Mouse (Mus musculus) olfactory bulb, adult 2 months (tissue): ENCODE data around the gene Cmklr1. TPM values are rescaled to one million over a fixed set of nuclear protein-coding genes. Genes with fewer than 3 reads are reported as not detected.

Experiments used
- H3K27ac ChIP-seq: fragments of 200-500 bp; 2 replicates; pipeline ENCODE4 v1.5.1; 2012; ENCODE audit warnings: low read depth, low read length; ENCODE audit not compliant: insufficient read depth
- H3K4me1 ChIP-seq: fragments of 200-500 bp; 2 replicates; pipeline ENCODE4 v1.6.1; 2012; ENCODE audit warnings: low read length; ENCODE audit not compliant: control insufficient read depth, insufficient read depth
- H3K4me3 ChIP-seq: fragments of 200-500 bp; 2 replicates; pipeline ENCODE4 v1.5.1; 2012; ENCODE audit warnings: mild to moderate bottlenecking, low read depth, low read length, moderate library complexity; ENCODE audit not compliant: insufficient read depth
- CTCF ChIP-seq: fragments of 200-500 bp; IDR thresholded peaks from 2 replicates; pipeline ENCODE4 v1.5.1; 2012; ENCODE audit warnings: low read depth, mild to moderate bottlenecking, low read length, moderate library complexity; ENCODE audit not compliant: insufficient read depth
- POLR2A ChIP-seq: fragments of 200-500 bp; IDR thresholded peaks from 2 replicates; pipeline ENCODE4 v1.6.1; 2012; ENCODE audit warnings: mild to moderate bottlenecking, low read depth, low read length, moderate library complexity; ENCODE audit not compliant: insufficient read depth
- WGBS: fragments of 180-500 bp; shearing (Covaris S2); methylation state at CpG from one replicate; pipeline ENCODE4 v1.1.7; 2018; 5-methylcytosine and 5-hydroxymethylcytosine counted together
- polyA plus RNA-seq: library from polyadenylated mRNA; stranded (reverse); fragments of >200 nt; gene quantifications from 2 replicates; pipeline ENCODE4 v1.2.4, GENCODE M21; 2012; ENCODE audit warnings: low replicate concordance; ENCODE audit not compliant: missing spikeins, insufficient read depth, insufficient read length

Cmklr1 gene
- polyA plus RNA-seq, 1 experiment: not detected

DNA sequence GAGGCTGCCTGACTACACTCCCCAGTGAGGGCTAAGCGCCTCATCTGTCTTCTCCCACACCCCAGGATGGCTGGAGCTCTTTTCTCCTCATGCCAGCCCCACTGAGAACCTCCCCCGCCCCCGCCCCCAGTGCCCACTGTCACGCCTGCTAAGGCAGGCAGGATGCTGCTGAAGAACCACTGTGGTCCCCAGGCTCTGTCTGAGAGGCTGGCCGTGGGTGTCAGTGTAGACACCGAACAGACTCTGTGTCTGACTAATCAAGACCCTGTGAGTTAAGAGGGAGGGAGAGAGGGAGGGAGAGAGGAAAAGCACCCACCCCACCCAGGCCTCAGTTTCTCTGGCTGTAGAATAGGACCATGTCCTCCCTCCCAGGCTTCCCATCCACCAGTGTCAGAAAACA, 9.2 kb downstream of the Cmklr1 start:
- Histone ChIP-seq H3K27ac (no peak overlapping the region), H3K4me3 (no peak overlapping the region), H3K4me1 (peaks cover 45% of the 10 kb centered on the region)
- WGBS: 51% methylated on average over 6 of the region's 6 CpGs
- TF ChIP-seq CTCF (no peak), POLR2A (no peak)

DNA sequence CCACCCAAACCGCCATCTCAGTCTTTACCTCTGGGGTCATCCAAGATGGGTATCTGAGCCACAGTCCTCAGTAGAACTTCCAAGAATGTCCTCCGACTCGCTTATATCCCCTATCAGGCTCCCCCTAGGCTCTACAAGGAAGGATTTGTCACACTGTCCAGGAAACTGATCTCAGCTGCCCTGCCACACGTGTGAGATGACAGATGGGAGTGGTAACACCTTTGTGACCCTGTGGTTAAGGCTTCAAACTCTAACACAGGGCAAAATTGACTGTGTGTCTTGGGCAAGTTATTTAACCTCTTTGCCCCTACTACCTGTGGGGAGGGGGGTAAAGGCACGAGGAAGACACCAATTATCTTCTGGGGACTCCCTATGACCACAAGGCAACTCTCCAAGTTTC, 11.1 kb downstream of the Cmklr1 start:
- no peak overlapping the region for H3K27ac ChIP-seq
- H3K4me1 ChIP-seq: peaks cover 48% of the 10 kb centered on the region
- TF ChIP-seq POLR2A: no peak
- no peak for TF ChIP-seq CTCF
- WGBS: 92% methylated on average over 5 of the region's 5 CpGs
- H3K4me3 ChIP-seq: no peak overlapping the region

DNA sequence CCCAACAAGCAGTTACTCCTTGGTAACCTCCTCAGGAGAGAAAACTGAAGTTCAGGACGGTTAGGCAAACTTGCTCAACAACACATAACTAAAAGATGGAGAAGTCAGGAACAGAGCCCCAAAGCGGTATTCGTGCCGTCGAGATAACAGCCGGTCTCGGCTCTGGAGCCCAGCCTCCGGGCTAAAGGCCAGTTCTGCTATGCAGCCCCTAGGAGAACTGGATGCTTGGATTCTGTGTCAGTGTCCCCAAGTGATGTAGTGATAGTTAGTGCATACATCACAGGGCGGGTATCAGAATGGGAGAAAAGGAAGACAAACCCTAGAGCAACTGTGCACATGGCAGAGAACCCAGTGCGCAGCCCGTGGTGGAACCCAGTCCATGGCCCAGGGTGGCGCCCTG, 12.2 kb downstream of the Cmklr1 start:
- Histone ChIP-seq H3K4me1 (peaks cover 48% of the 10 kb centered on the region), H3K27ac (no peak overlapping the region), H3K4me3 (no peak overlapping the region)
- TF ChIP-seq POLR2A (no peak), CTCF (no peak)
- WGBS: 85% methylated on average over 12 of the region's 12 CpGs

DNA sequence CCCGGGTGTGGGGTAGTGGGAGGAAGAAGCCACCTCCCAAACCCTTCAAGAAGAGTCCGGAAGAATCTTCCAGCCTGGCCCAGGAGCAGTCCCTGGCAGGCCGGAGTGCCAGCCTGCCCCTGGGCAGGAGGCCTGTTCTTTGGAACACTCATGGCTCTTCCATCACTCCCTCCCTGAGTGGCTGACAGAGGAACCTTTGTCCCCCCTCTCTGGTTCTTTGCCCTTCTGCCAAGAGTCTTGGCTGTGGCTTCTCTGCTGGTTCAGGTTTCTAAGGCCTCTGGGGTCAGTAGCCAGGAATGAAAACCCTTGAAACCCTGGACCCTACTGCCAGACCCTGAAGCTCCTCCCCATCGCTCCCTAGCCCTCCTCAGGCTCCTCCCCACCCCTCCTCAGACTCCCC, 12.6 kb downstream of the Cmklr1 start:
- peaks cover 45% of the 10 kb centered on the region for H3K4me1 ChIP-seq
- no peak overlapping the region for H3K27ac ChIP-seq
- WGBS: 62% methylated on average over 4 of the region's 4 CpGs
- no peak overlapping the region for H3K4me3 ChIP-seq
- no peak for TF ChIP-seq POLR2A
- TF ChIP-seq CTCF: no peak

DNA sequence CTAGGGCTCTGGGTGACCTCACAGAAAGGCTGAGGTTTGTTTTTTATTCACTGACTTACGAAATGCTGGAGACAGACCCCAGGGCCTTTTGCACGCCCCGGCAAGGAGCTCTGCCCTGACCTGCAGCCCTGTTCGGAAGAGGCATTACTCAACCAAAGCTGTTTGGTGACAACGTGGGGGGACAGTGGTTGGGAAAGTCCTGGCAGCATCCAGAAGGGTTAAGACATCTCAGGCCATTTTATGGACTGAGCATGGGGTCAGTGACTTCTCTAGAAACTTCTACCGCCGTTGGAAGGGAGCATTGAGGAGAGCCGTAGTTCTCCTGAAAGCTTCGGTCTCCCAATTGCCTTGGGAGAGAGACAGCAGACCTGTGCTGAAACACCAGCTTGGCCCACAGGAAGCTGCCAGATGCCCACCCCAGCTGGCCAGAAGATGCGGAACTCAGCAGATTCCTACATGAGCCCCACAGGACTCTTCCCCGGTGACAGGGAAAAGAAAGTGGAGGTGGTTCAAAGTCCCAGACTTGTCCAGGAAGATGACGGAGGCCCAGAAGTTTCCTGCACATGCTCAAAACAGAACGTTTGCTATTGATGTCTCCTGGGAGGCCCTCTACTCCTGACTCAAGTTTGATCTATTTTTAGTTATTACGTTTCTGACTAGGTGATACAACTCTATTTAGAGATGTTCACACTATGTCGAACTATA, 14.2 kb downstream of the Cmklr1 start:
- no peak for TF ChIP-seq POLR2A
- no peak for TF ChIP-seq CTCF
- 84% methylated on average over 15 of the region's 15 CpGs for WGBS
- no peak overlapping the region for H3K4me3 ChIP-seq
- H3K27ac ChIP-seq: no peak overlapping the region
- H3K4me1 ChIP-seq: peaks cover 39% of the 10 kb centered on the region

DNA sequence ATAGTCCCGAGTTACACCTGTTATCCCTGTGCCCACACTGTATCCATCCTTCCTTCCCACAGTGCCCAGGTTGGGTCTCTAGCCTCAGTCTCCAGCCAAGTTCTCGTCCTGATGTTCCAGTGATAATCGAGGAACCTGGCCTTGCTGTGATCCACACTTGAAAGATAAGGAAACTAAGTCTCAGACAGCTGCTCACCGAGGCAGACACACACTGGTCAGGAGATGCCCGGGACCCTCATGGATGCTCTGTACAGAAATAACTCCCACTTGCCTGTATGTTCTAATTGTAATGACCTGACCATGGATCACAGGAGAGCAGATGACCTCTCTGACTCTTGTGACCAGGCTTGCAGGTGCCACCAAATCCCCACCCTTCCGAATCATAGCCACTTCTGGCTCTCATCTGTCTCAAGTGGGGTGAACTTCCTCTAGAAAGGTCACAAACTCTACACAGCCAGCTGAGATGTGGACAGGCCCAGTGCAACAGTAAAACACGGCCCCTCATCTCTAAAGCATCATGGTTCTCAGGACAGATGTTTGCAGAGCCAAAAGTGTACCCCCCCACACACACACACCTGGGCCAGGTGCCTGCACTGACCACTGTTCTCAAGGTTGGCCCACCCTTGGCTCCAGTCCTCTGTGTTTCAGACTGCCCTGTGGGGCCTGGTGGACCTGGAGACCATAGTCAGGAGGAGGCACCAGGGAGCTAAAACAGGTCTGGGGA, 15.2 kb downstream of the Cmklr1 start:
- 90% methylated on average over 7 of the region's 7 CpGs for WGBS
- Histone ChIP-seq H3K27ac (no peak overlapping the region), H3K4me1 (peaks cover 38% of the 10 kb centered on the region), H3K4me3 (no peak overlapping the region)
- TF ChIP-seq CTCF (no peak), POLR2A (no peak)

DNA sequence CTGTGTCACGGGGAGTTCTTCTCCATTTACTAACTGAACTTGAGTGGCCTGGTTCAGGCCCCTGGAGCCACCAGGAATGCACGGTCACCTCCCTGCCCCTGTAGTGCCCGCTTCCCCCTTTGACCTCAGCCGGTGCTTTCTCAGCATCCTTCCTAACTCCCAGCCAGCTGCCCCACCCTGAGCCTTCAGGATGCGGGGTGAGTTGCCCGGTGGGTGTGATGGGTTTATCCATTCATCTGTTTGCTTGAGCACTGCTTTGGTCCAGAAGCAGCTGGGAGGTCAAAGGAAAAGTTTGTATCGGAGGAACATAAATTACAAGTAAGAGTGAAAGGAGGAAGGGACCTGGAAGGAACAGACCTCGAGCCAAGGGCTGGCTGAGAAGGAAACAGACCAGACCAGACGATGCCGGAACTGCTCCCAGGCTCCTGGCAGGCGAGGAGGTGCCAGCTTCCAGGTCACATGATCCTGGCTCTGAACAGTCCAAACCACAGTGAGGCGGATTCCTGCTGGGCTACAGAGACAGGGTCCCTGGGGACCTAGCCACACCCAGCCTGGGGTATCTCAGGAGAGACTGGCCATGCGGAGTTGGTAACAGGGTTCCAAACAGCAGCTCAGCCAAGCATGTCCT, 16.1 kb downstream of the Cmklr1 start:
- 57% methylated on average over 13 of the region's 13 CpGs for WGBS
- TF ChIP-seq POLR2A: no peak
- TF ChIP-seq CTCF: no peak
- no peak overlapping the region for H3K27ac ChIP-seq
- peaks cover 34% of the 10 kb centered on the region for H3K4me1 ChIP-seq
- no peak overlapping the region for H3K4me3 ChIP-seq

DNA sequence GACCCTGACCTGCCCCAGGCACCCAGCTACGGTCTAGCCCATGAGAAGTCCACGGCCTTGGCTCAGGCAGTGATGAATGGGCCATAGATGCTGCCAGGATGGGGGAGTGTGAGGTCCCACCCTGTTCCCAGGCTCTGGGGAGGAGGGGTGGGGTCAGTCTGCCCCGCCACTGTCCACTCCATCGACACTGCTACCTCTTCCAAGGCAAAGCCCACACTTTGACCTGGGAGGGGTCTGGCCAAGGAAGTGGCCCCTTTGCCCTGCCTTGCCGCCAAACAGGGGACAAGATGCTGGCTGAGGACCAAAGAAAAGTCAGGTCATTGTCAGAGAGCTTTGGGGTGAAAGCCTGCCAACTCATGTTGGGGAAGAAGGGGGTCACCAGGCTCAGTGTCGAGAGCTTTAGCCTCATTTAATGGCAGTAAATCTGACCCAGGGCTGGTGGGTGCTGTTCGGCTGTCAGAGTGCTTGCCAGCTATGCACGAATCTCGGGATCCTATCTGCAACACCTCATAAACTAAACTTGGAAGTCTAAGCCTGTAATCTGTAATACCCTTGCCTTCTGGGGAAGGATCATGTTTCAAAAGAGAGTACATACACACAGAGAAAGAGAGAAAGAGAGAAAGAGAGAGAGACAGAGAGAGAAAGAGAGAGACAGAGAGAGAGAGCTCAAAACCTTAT, 17.1 kb downstream of the Cmklr1 start:
- WGBS: 70% methylated on average over 9 of the region's 9 CpGs
- H3K4me3 ChIP-seq: no peak overlapping the region
- H3K4me1 ChIP-seq: peaks cover 36% of the 10 kb centered on the region
- no peak overlapping the region for H3K27ac ChIP-seq
- TF ChIP-seq POLR2A (no peak), CTCF (no peak)
